Mouse (Mus musculus) granulocyte monocyte progenitor cell, adult 5-6 weeks (primary cell): ENCODE results near the gene Tpm4. TPM values are rescaled to one million over a fixed set of nuclear protein-coding genes. Genes with fewer than 3 reads are reported as not detected.
A peak's percentile ranks its signal among the peaks of the same experiment; 100 is the strongest.

Source experiments
- ATAC-seq: replicated peaks from 2 replicates; pipeline ENCODE4 v1.8.0; 2016; ENCODE audit warnings: mild to moderate bottlenecking, moderate TSS enrichment, inconsistent platforms; ENCODE audit not compliant: poor library complexity, severe bottlenecking
- total RNA-seq, 2 experiments: library from RNA; stranded (forward) in 1 of 2; stranded (reverse) in 1 of 2; fragments of 200-712, 200-1000 nt in 1 of 2; fragments of >200 nt in 1 of 2; fragmentation: Nextera tagmentation in 1 of 2; gene quantifications; 2 replicates each; pipeline ENCODE4 v1.2.3; 2014 to 2017

The Tpm4 gene
- total RNA-seq, 2 experiments from 2014 or later = 35.0 to 54.2 TPM

DNA sequence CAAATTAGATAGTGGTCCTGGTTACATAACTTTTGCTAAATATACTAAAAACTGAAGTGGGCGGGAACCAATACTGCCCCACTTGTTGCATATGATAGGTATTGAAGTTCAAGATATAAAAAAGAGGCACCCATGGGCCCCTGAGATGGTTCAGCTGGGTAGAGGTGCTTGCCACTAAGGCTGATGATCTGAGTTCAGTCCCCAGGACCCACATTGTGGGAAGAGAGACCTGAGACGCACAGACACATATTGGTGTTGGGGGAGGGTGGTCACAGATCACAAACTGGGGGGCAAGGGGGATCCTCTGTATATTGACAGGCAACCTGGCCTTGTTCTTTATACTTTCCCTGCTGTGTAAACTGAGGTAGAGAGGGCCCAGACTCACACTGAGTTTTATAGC, 2.7 kb downstream of the Tpm4 start:
- no peak for ATAC-seq

DNA sequence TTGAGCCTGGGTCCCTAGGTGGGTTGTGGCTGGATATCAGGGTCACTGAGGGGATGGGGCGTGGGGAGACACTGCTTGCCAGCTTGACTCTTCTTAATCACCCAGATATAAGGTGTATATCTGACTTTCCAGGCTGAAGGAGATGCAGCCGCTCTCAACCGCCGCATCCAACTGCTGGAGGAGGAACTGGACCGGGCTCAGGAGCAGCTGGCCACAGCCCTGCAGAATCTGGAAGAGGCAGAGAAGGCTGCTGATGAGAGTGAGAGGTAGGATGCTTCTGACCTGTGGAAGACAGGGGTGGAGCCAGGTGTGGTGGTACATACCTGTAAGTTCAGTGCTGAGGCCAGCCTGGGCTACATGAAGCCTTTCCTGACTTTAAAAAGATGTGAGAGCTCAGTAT, 3.7 kb downstream of the Tpm4 start:
- ATAC-seq = no peak

DNA sequence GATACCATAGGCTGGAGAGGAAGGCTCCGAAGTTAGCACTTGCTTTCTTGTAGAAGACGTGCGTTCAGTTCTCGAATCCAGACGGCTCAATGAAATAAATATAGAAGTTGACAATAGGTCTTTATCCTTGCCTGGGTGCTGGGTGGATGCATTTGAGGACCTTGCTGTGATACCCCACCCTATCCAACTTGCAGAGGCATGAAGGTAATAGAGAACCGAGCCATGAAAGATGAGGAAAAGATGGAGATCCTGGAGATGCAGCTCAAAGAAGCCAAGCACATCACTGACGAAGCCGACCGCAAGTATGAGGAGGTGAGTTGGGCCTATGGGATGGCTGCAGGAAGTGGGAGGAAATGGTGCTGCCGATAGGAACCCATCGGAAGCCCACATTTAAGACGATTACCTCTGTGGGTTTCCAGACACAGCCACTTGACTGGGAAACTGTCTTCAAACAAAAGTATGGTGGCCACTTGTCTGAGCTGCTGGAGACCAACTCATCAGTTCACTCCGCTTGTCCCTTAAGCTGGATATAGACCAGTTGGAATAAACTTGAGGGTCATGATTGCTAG, 8.6 kb downstream of the Tpm4 start:
- ATAC-seq = no peak

- ATAC-seq = peak; percentile 89
Measured at GRCm38 (mm10) chr8:72144345-72144975, 9.7 kb downstream of the Tpm4 start.

- ATAC-seq = peak; percentile 46
Measured at GRCm38 (mm10) chr8:72145511-72145910, 10.7 kb downstream of the Tpm4 start.

DNA sequence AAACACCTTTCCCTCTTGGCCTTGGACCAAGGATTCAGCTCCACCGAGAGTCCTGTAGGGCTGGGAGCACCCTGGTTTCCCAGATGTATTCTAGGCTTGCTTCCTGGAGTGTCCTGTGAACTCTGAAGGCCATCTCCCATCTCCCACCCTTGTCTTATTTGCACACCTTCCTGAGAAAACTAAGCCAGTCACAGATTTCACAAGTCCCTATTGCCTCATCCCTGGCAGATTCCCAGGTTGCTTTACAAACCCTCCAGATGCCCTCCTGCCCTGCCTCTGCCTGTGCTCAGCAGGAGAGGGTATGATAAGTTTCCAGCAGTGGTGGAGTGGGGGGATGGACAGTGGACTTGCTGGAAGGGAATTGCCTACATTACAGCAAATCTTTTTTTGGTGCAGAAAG, 11.3 kb downstream of the Tpm4 start:
- peak; percentile 57 for ATAC-seq

- no peak for ATAC-seq
Measured at GRCm38 (mm10) chr8:72146556-72146955, 11.8 kb downstream of the Tpm4 start.

DNA sequence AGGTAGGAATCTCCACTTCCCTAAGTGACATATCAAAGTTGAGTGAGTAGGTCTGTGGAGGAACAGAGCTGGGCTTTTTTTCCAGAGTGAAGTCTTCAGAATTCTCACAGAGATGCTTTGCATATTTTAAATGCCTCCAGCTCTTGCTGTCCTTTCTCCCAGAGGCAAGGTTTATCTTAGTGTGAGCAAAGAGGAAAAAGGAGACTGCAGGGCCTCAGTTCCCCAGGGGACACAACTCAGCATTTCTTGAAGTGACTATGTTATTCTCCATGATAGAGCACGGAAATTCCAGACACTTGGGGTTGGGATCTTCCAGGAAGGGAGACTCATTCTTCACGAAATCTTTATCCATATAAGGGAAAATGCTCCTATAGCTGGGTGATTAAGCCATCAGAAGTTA, 12.5 kb downstream of the Tpm4 start:
- no peak for ATAC-seq

- no peak for ATAC-seq
Measured at GRCm38 (mm10) chr8:72149056-72149455, 14.3 kb downstream of the Tpm4 start.

DNA sequence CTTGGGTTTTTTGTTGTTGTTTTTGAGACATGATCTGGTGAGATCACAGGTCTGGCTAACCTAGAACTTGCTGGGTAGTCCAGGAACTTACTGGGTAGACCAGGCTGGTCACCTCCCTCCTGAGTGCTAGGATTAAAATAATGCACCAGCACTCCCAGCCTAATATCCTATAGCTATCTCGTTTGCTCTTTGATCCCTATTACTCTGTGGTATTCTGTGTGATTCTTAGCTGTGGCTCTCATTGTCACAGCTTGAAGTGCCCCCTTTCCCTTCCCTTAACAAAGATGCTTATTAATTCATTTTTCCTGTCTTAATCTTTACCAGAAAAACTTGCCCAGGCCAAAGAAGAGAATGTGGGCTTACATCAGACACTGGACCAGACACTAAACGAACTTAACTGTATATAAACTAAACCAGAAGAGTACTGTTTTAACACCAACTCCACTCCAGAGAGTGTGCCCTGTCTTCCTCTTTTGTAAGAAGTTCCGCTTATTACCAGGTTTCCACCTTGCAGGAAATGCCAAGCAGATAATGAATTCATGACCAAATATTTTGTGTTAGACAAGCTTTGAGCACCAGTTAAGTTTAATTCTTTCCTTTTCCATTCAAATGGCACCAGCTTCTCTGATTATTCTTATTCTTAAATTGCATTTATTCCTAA, 16.8 kb downstream of the Tpm4 start:
- peak; percentile 93 for ATAC-seq

DNA sequence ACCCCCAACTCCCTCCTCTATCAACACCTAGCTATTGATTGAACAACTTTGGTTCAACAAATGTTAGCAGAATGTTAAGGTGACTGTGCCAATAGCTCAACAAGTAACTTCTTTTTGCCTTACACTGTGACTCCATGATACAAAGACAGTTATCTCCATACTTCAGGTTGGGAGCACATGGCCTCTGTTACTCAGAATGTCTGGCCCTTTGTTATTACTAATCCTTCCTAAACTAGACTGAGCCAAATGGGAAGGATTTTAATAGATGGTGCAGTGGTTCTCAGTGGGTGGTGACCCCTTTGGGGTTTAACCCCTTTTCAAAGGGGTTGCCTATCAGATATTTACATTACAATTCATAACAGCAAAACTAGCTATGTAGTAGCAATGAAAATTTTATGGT, 18.6 kb downstream of the Tpm4 start:
- no peak for ATAC-seq

DNA sequence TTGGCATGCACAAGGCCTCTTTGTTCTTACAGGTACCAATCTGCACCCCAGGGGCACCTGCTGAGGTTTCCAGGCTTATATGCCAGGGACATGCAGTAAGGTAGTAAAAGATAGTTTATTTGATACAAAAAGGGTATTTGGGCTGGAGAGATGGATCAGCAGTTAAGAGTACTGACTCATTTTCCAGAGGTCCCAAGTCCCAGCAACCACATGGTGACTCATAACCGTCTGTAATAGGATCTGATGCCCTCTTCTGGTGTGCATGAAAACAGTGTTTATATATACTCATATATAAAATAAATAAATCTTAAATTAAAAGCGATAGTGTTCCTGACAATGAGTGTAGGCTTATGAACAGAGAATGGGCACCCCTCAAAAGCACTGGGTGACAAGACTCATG, 23.3 kb downstream of the Tpm4 start:
- no peak for ATAC-seq

GRCm38 (mm10) chr8:72158726-72159125, 24.0 kb downstream of the Tpm4 start:
- ATAC-seq = no peak

DNA sequence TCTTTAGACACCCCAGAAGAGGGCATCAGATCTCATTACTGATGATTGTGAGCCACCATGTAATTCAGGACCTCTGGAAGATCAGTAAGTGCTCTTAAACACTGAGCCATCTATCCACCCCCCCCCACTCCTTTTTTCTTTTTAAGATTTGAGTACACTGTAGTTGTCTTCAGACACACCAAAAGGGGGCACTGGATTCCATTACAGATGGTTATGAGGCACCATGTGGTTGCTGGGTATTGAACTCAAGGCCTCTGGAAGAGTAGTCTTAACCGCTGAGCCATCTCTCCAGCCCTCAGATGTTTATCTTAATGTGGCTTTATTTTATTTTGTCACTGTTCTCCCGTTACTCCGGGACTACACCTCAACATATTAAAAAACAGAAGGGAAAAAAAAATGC, 25.2 kb downstream of the Tpm4 start:
- no peak for ATAC-seq

DNA sequence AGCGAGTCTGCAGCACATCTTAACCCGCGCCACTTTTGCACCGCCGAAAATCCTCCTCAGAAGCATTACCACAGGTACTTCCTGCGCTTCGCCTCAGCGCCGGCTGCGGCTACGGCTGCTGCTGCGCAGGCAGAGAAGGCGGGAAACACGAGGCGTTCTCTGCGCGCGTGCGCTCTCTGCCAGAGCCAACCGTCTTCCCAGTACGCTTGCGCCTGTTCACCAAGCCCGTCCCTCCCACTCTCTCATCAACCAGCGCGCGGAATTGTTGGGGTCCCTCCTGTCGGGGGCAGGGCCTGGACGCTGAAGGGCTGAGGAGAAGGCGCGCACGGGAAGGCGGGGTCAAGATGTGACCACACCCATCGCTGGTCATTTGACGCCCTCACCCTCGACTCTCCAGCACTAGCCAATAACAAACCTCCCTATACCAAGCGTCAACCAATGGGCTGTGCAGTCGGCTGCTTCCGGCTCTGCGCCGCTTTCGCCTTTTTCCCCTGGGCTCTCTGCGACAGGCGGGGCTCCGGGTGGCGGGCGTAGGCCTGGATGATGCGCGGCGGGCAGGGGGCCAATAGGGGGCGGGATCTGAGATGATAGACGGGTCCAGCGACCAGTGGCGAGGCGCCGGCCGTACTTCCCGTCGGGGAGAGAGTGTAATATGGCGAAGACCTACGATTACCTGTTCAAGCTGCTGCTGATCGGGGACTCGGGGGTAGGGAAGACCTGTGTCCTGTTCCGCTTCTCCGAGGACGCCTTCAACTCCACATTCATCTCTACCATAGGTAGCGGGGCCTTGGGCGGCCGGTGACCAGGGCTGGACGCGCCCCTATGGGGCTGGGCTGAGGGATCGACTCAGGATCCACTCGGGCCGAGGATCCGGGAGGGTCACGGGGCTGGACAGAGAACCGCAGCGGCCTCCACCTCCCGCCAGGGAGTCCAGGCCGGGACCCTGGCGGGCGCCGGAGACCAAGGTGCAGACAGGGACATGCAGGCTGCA, 26.2 kb downstream of the Tpm4 start, which contains the start of gene Rab8a:
TSS of gene Rab8a (plus strand) at position 494 of the 991 bp plus-strand sequence.
- ATAC-seq = peak; percentile 91

- ATAC-seq = no peak
Measured at GRCm38 (mm10) chr8:72162821-72163220, 28.0 kb downstream of the Tpm4 start.

DNA sequence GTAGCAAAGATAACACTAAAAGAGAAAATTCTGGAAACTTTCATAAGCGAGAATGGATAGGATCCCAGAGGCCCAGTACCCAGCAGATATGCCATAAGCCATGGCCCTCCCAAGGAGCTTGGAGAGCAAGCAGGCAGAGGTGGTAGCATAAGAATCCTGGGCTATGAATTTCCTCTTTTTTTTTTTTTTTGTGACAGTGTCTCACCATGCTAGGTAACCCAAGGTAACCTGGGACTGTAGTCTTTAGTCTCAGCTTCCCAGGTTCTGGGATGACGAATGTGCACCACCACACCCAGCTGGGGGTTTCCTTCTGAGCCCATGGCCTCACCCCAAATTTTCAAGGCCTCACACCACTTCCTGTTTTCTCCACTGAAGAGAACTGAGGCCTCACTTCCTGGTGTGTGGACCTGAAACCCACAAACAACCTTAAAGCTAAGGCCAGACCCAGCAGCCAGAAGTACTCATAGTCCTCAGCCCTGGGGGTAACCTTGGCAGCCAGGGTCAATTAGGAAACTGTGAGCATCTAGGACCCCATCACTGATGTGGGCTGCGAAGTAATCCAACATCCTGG, 34.4 kb downstream of the Tpm4 start:
- peak; percentile 94 for ATAC-seq

DNA sequence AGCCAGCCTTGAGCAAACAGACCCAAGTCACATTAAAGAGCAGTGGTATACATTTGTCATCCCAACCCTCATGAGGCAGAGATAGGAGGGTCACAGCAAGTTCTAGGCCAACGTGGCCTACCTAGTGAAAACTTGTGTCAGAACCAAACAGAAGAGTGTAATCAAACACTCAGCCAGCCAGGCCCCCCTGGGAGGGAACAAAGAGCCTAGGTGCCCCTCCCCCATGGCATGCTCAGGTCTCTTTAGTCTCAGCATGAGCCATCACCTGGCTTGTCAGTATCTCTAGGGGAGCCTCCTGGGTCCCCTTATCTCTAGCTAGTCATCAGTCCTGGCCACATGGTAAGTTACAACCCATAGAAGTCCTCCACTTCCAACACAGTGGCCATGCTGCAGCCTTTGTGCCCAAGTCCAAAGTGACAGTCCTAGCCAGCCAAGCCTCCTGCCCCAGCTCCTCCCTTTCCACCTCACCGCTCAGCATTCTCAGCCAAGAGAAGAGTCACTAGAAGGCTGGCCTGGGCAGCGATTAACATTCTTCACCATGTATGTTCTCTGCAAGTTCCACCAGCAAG, 35.0 kb downstream of the Tpm4 start:
- no peak for ATAC-seq

- peak; percentile 82 for ATAC-seq
Measured at GRCm38 (mm10) chr8:72177346-72177925, 42.7 kb downstream of the Tpm4 start.
